Mouse (Mus musculus) liver, embryonic 14.5 days (tissue): ENCODE results near the gene Mrps18a. TPM values are rescaled to one million over a fixed set of nuclear protein-coding genes. Genes with fewer than 3 reads are reported as not detected.

Experiments
- ATAC-seq: fragments of 200-750 bp; cut with Nextera tagmentation; 2 replicates; pipeline ENCODE4 v1.8.0; 2017; ENCODE audit warnings: moderate number of reproducible peaks, mild to moderate bottlenecking, moderate library complexity; ENCODE audit not compliant: insufficient read depth
- DNase-seq, 3 experiments: peaks; one replicate each; pipeline ENCODE4 v3.0.0-alpha.2; 2012 to 2013; ENCODE audit warnings: low read depth in 3 of 3, low spot score in 3 of 3
- H3K27ac ChIP-seq: fragments of 300-500 bp; sonication (generic); 2 replicates; pipeline ENCODE4 v1.5.1; 2014; ENCODE audit warnings: moderate library complexity, mild to moderate bottlenecking, control low read depth, inconsistent platforms
- H3K27me3 ChIP-seq: fragments of 300-500 bp; sonication (generic); 2 replicates; pipeline ENCODE4 v1.6.1; 2014; ENCODE audit warnings: mild to moderate bottlenecking, low read length, moderate library complexity; ENCODE audit not compliant: control insufficient read depth, insufficient read depth
- H3K36me3 ChIP-seq: fragments of 300-500 bp; sonication (generic); replicated peaks from 2 replicates; pipeline ENCODE4 v1.6.1; 2014; ENCODE audit warnings: low read depth; ENCODE audit not compliant: control insufficient read depth, insufficient read depth
- H3K4me1 ChIP-seq, 2 experiments: fragments of 200-500 bp in 1 of 2; fragments of 300-500 bp in 1 of 2; sonication (generic) in 1 of 2; replicated peaks; 2 replicates each; pipeline ENCODE4 v1.6.1; 2012 to 2014; ENCODE audit warnings: antibody characterized with exemption in 1 of 2, inconsistent platforms in 1 of 2, low read length in 1 of 2; ENCODE audit not compliant: control insufficient read depth in 2 of 2, insufficient read depth in 2 of 2
- H3K4me2 ChIP-seq: fragments of 300-500 bp; sonication (generic); 2 replicates; pipeline ENCODE4 v1.6.1; 2014; ENCODE audit warnings: low read depth, mild to moderate bottlenecking, control low read depth, moderate library complexity
- H3K4me3 ChIP-seq, 2 experiments: fragments of 200-500 bp in 1 of 2; fragments of 300-500 bp in 1 of 2; sonication (generic) in 1 of 2; 2 replicates each; pipeline ENCODE4 v1.5.1; 2012 to 2014; ENCODE audit warnings: low read depth in 2 of 2, low read length in 2 of 2, mild to moderate bottlenecking in 2 of 2, control low read depth in 1 of 2, inconsistent platforms in 1 of 2, moderate library complexity in 1 of 2; ENCODE audit not compliant: insufficient read depth in 1 of 2
- H3K9ac ChIP-seq: fragments of 300-500 bp; sonication (generic); replicated peaks from 2 replicates; pipeline ENCODE4 v1.6.1; 2014; ENCODE audit warnings: mild to moderate bottlenecking, control low read depth, moderate library complexity
- H3K9me3 ChIP-seq: fragments of 300-500 bp; sonication (generic); 2 replicates; pipeline ENCODE4 v1.6.1; 2016; ENCODE audit warnings: low read length, mixed read lengths; ENCODE audit not compliant: control insufficient read depth
- CTCF ChIP-seq: IDR thresholded peaks from 2 replicates; pipeline ENCODE4 v1.5.1; 2016; ENCODE audit warnings: antibody characterized with exemption, low read depth, control low read depth
- EP300 ChIP-seq: IDR thresholded peaks from 2 replicates; pipeline ENCODE4 v1.6.1; 2016; ENCODE audit warnings: antibody characterized with exemption, low read depth
- WGBS: fragments of 180-500 bp; shearing (Covaris S2); extraction: QIAGEN DNeasy Blood & Tissue Kit; methylation state at CpG from one replicate; pipeline ENCODE4 v1.1.7; 2014; ENCODE audit not compliant: insufficient replicate concordance; 5-methylcytosine and 5-hydroxymethylcytosine counted together
- polyA plus RNA-seq, 2 experiments: library from polyadenylated mRNA; depleted of rRNA in 1 of 2; stranded (reverse) in 1 of 2; unstranded in 1 of 2; fragments of >200 nt; fragmentation: Nextera tagmentation in 1 of 2; extraction: Ambion mirVana in 1 of 2; gene quantifications; 2 replicates each; pipeline versions ENCODE4 v1.2.1 to v1.2.3; 2012 to 2014

The Mrps18a gene
- polyA plus RNA-seq, 2 experiments = 29.7 to 65.2 TPM

DNA sequence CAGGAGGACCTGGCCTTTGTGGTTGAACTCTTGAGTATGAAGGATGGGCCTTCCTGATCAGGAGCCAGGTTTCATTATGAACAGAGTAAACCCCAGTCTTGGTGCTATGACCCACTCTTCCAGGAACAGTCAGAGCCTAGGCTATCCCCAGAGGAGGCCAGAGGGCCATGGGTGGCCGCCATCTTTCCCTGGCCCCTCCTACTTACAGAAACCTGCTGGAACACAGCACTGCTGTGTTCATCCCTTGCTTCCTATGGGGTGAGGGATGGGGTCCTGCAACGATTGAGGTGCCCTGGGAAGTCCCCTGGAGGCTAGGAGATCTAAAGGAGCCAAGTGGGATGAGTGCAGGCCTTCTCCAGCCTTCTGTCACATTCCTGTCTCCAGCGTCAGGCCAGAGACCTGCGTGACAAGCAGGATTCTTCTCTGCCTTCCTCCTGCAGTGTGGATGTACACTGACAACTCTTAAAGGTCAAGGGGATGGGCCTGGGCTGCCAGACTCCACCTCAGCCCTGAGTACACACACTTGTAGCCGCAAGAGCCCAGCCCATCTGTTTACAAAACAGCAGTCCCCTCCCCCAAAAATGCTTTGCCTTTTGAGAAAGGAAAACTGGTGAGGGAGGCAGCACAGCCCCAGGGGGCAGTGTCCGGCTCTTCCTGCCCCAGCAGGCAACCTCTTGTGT, 17.2 kb downstream of the Mrps18a start:
- Histone ChIP-seq H3K36me3 (peaks cover 17% of the 10 kb centered on the region), H3K9me3 (no peaks in the 10 kb centered on the region), H3K4me2 (no peak overlapping the region), H3K4me3 (no peak overlapping the region), H3K27ac (no peak overlapping the region), H3K9ac (no peak overlapping the region), H3K27me3 (no peaks in the 10 kb centered on the region), H3K4me1 (0 out of 4 replicates have a peak, but pooled peaks cover 0 to 4% of the 10 kb centered on the region in 2 experiments)
- no peak for DNase-seq
- ATAC-seq = no peak
- 76% methylated on average over 6 of the region's 6 CpGs for WGBS
- no peak for TF ChIP-seq EP300
- TF ChIP-seq CTCF = no peak

- Histone ChIP-seq H3K9ac (no peak overlapping the region), H3K9me3 (no peaks in the 10 kb centered on the region), H3K4me2 (no peak overlapping the region), H3K4me3 (no peak overlapping the region), H3K36me3 (peaks cover 12% of the 10 kb centered on the region), H3K4me1 (0 out of 4 replicates have a peak, but pooled peaks cover 0 to 4% of the 10 kb centered on the region in 2 experiments), H3K27ac (no peak overlapping the region), H3K27me3 (no peaks in the 10 kb centered on the region)
- WGBS = 67% methylated on average over 13 of the region's 13 CpGs
- DNase-seq = no peak
- no peak for ATAC-seq
- no peak for TF ChIP-seq CTCF
- no peak for TF ChIP-seq EP300
Observed at GRCm38 (mm10) chr17:46129741-46130498, 19.1 kb downstream of the Mrps18a start.

- Histone ChIP-seq H3K36me3 (peaks cover 5% of the 10 kb centered on the region), H3K9me3 (no peaks in the 10 kb centered on the region), H3K4me2 (no peak overlapping the region), H3K27ac (no peak overlapping the region), H3K4me1 (0 out of 4 replicates have a peak, but pooled peaks cover 0 to 4% of the 10 kb centered on the region in 2 experiments), H3K27me3 (no peaks in the 10 kb centered on the region), H3K4me3 (no peak overlapping the region), H3K9ac (no peak overlapping the region)
- ATAC-seq (no peak), DNase-seq (no peak)
- 16% methylated on average over 12 of the region's 12 CpGs for WGBS
- TF ChIP-seq EP300 (no peak), CTCF (peak; percentile 95)
Observed at GRCm38 (mm10) chr17:46132058-46132718, 21.4 kb downstream of the Mrps18a start.

- H3K4me3 ChIP-seq = no peak overlapping the region
- peaks cover 5% of the 10 kb centered on the region for H3K36me3 ChIP-seq
- no peak overlapping the region for H3K27ac ChIP-seq
- 36% methylated on average over 8 of the region's 8 CpGs for WGBS
- no peak for DNase-seq
- no peaks in the 10 kb centered on the region for H3K27me3 ChIP-seq
- peak; percentile 34; the same call in 1 of the 2 replicates for ATAC-seq
- TF ChIP-seq EP300 = no peak
- TF ChIP-seq CTCF = no peak
- no peak overlapping the region for H3K9ac ChIP-seq
- H3K4me1 ChIP-seq = 0 out of 4 replicates have a peak, but pooled peaks cover 0 to 4% of the 10 kb centered on the region in 2 experiments
- no peaks in the 10 kb centered on the region for H3K9me3 ChIP-seq
- no peak overlapping the region for H3K4me2 ChIP-seq
Observed at GRCm38 (mm10) chr17:46132862-46133261, 22.1 kb downstream of the Mrps18a start.
